Mouse (Mus musculus): ENCODE data around the gene Dgkk. TPM values are rescaled to one million over a fixed set of nuclear protein-coding genes. Genes with fewer than 3 reads are reported as not detected.

The Dgkk gene
- not detected for polyA plus RNA-seq (2017; shearing (Covaris generic))

DNA sequence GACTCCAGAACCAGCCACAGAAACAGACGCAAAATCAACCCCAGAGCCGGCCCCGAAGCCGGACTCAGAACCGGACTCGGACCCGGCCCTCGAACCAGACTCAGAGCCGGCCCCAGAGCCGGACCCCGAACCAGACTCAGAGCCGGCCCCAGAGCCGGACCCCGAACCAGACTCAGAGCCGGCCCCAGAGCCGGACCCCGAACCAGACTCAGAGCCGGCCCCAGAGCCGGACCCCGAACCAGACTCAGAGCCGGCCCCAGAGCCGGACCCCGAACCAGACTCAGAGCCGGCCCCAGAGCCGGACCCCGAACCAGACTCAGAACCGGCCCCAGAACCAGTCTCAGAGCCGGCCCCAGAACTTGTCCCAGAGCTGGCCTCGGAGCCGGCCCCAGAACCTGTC lies at the start of gene Dgkk:
Gene Dgkk (plus strand): TSS at position 301 of the 400 bp plus-strand sequence.

